13 mouse cellular contexts compared by ENCODE assay signal in the genomic region with DNA sequence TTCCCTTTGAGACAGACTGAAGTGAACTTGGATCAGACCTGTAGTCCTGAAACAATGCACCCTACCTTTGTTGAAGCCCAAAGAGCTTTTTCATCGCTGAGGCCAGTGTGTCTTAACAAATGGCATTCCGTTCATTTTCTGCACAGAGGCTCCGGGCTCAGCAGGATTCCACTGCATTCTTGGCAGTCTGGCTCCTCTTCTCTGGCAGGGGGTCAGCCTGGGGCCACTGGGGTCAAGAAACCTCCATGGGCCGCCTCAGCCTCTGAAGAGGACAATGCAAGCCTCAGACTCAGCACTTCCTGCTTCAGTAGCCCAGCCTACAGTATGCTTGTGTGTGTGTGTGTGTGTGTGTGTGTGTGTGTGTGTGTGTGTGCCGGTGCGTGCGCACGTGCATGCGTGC. TPM values are rescaled to one million over a fixed set of nuclear protein-coding genes. Genes with fewer than 3 reads are reported as not detected.
DNase-seq lines count a peak whose midpoint lies in the region; ATAC-seq and TF ChIP-seq lines count a peak whose summit lies in the region.
"Had no signal": no experiment of that assay in that cellular context is flagged by ENCODE, and none has a peak within 500 bp of the region (broad histone marks: within the 10 kb centered on the region; RNA-seq: fewer than 3 reads in every experiment).

No protein-coding gene starts in this region.

- H3K36me3 ChIP-seq in liver, postnatal 0 days (replicated peaks; ENCODE audit: insufficient read depth, low read length) = no peaks in the 10 kb centered on the region
- H3K36me3 ChIP-seq in liver, embryonic 11.5 days (ENCODE audit: control insufficient read depth, insufficient read depth, low read length) = no peaks in the 10 kb centered on the region
- H3K36me3 ChIP-seq: heart, embryonic 15.5 days; lung, embryonic 15.5 days; neural tube, embryonic 12.5 days had no signal

- H3K9ac ChIP-seq in liver, postnatal 0 days (replicated peaks) = no peak overlapping the region
- no peak overlapping the region for H3K9ac ChIP-seq in liver, embryonic 11.5 days (ENCODE audit: low read depth, low read length)
- H3K9ac ChIP-seq: heart, embryonic 15.5 days; lung, embryonic 15.5 days; neural tube, embryonic 12.5 days had no signal

- H3K4me1 ChIP-seq in liver, postnatal 0 days (ENCODE audit: insufficient read depth) = no peaks in the 10 kb centered on the region
- H3K4me1 ChIP-seq in liver, embryonic 11.5 days (replicated peaks; ENCODE audit: control insufficient read depth, insufficient read depth, low read length) = no peaks in the 10 kb centered on the region
- H3K4me1 ChIP-seq: lung, embryonic 15.5 days; neural tube, embryonic 12.5 days had no signal

- H3K4me2 ChIP-seq in liver, postnatal 0 days (ENCODE audit: low read depth, low read length) = no peak overlapping the region
- H3K4me2 ChIP-seq in liver, embryonic 11.5 days = no peak overlapping the region
- H3K4me2 ChIP-seq: heart, embryonic 15.5 days; lung, embryonic 15.5 days; neural tube, embryonic 12.5 days had no signal

- 45% methylated on average over 5 of the region's 9 CpGs for WGBS in liver, postnatal 0 days (ENCODE audit: insufficient replicate concordance)
- 61% methylated on average over 9 of the region's 9 CpGs for WGBS in liver, embryonic 11.5 days

- H3K27ac ChIP-seq in liver, postnatal 0 days (ENCODE audit: low read depth) = no peak overlapping the region
- no peak overlapping the region for H3K27ac ChIP-seq in liver, embryonic 11.5 days (ENCODE audit: low read depth, low read length)
- H3K27ac ChIP-seq: heart, embryonic 15.5 days; lung, embryonic 15.5 days; neural tube, embryonic 12.5 days had no signal

- DNase-seq in cerebellum, postnatal 10 days = peak; percentile 8 to 24
- no peak for DNase-seq in cerebellum, postnatal 36 days
- peak; percentile 16 for DNase-seq in liver, postnatal 0 days
- no peak for DNase-seq in liver, embryonic 11.5 days (ENCODE audit: low spot score)
- peak; percentile 20 for DNase-seq in embryo, embryonic 11.5 days (ENCODE audit: low read depth, low spot score)
- peak; percentile 20 to 47 for DNase-seq in kidney, postnatal 4 days
- no peak for DNase-seq in left cerebral cortex, adult 8-10 months (ENCODE audit: low spot score in 2 of 2)
- DNase-seq: B cell, adult 2 months had no signal

- no peak for TF ChIP-seq EP300 in liver, postnatal 0 days (IDR thresholded peaks at IDR 0.05; ENCODE audit: low read depth)

- H3K4me3 ChIP-seq in liver, postnatal 0 days (ENCODE audit: low read depth, low read length) = no peak overlapping the region
- no peak overlapping the region for H3K4me3 ChIP-seq in liver, embryonic 11.5 days (ENCODE audit: low read depth, low read length)
- H3K4me3 ChIP-seq: heart, embryonic 15.5 days; lung, embryonic 15.5 days; neural tube, embryonic 12.5 days had no signal

- no peak for ATAC-seq in liver, postnatal 0 days
- no peak for ATAC-seq in liver, embryonic 11.5 days (replicated peaks; ENCODE audit: low FRiP score)
- ATAC-seq in erythroid progenitor cell, adult 5-6 weeks (replicated peaks; ENCODE audit: low FRiP score, poor library complexity, severe bottlenecking) = no peak

- TF ChIP-seq CTCF in liver, postnatal 0 days (IDR thresholded peaks at IDR 0.05; ENCODE audit: low read depth) = no peak

- H3K9me3 ChIP-seq in liver, postnatal 0 days (ENCODE audit: low read length) = no peaks in the 10 kb centered on the region
- H3K9me3 ChIP-seq in liver, embryonic 11.5 days (ENCODE audit: control insufficient read depth, low read length) = no peaks in the 10 kb centered on the region
- H3K9me3 ChIP-seq: heart, embryonic 15.5 days; lung, embryonic 15.5 days; neural tube, embryonic 12.5 days had no signal

- no peaks in the 10 kb centered on the region for H3K27me3 ChIP-seq in liver, postnatal 0 days (ENCODE audit: insufficient read depth, low read length)
- H3K27me3 ChIP-seq in liver, embryonic 11.5 days (replicated peaks; ENCODE audit: control insufficient read depth, insufficient read depth, low read length) = no peaks in the 10 kb centered on the region
- H3K27me3 ChIP-seq: heart, embryonic 15.5 days; lung, embryonic 15.5 days; neural tube, embryonic 12.5 days had no signal

RNA-seq across cellular contexts. Expression of a gene that starts 45.1 kb away (rescaled TPM):
- polyA plus RNA-seq in liver, postnatal 0 days (2015; fragmentation: Nextera tagmentation; extraction: Ambion mirVana) = not detected in 2 replicates
- polyA plus RNA-seq in liver, embryonic 11.5 days (2014; fragmentation: Nextera tagmentation; extraction: Ambion mirVana) = not detected in 2 replicates
- total RNA-seq in erythroid progenitor cell, adult 5-6 weeks (2015; ENCODE audit: low replicate concordance) = not detected in 2 replicates
- total RNA-seq in erythroid progenitor cell, adult 5-6 weeks (2017; ENCODE audit: low replicate concordance) = not detected in 2 replicates
- total RNA-seq in left cerebral cortex, adult 8-10 months (2022) = not detected
- total RNA-seq: layer of hippocampus, postnatal 25 days had no signal
- polyA plus RNA-seq: heart, embryonic 15.5 days; lung, embryonic 15.5 days; neural tube, embryonic 12.5 days had no signal

Comparison
In these comparisons a context has a peak if more than half of its experiments do, and no peak if none do; other contexts are left out.
1. DNase-seq: peak in cerebellum, postnatal 10 days (2 of 2), liver, postnatal 0 days (single experiment), embryo, embryonic 11.5 days (single experiment) and kidney, postnatal 4 days (2 of 2); none in cerebellum, postnatal 36 days (0 of 2), liver, embryonic 11.5 days (single experiment) and left cerebral cortex, adult 8-10 months (0 of 2).